29 mouse cellular contexts compared by ENCODE assay signal in the genomic region with DNA sequence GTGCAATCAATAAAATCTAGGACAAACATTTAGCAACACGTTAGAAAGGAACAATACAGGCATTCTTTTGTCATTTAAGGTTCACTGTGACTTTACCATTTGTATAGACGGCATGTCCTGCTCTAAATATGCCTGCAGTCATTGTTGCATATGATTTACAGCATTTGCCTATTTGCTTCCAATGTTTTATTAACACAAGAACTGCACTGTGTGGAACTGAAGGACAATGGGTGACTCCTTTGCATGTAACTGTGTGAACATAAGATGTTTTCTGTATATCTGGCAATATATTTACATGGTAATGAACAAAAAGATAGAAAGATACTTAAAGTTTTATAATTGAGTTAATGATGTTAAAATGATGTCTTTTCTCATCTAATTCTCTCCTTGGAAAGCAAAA. TPM values are rescaled to one million over a fixed set of nuclear protein-coding genes. Genes with fewer than 3 reads are reported as not detected.
"Had no signal": no experiment of that assay in that cellular context is flagged by ENCODE, and none has a peak within 500 bp of the region (broad histone marks: within the 10 kb centered on the region; RNA-seq: fewer than 3 reads in every experiment).

No protein-coding gene starts in this region.

- H3K27ac ChIP-seq: embryonic facial prominence, embryonic 10.5 days; embryonic facial prominence, embryonic 12.5 days; embryonic facial prominence, embryonic 13.5 days; embryonic facial prominence, embryonic 15.5 days; forebrain, embryonic 10.5 days; forebrain, embryonic 12.5 days; forebrain, embryonic 13.5 days; forebrain, embryonic 15.5 days; gastrocnemius, adult 2 months; heart, adult 2 months had no signal

- H3K4me2 ChIP-seq: embryonic facial prominence, embryonic 12.5 days; embryonic facial prominence, embryonic 13.5 days; embryonic facial prominence, embryonic 15.5 days; forebrain, embryonic 12.5 days; forebrain, embryonic 13.5 days; forebrain, embryonic 15.5 days had no signal

- DNase-seq: cerebellum, adult 18-20 months; cerebellum, adult 2 months; cerebellum, adult 8-10 months; cerebellum, adult 9-10 months; cerebellum, adult 9-11 months; cerebellum, postnatal 10 days; cerebellum, postnatal 14 days; cerebellum, postnatal 25 days; cerebellum, postnatal 36 days; forebrain, postnatal 0 days; gastrocnemius, adult 2 months; gastrocnemius, postnatal 10 days; gastrocnemius, postnatal 14 days; gastrocnemius, postnatal 25 days; gastrocnemius, postnatal 36 days; heart, adult 11 months; heart, adult 18-20 months; heart, adult 2 months had no signal

- H3K27me3 ChIP-seq: embryonic facial prominence, embryonic 12.5 days; embryonic facial prominence, embryonic 13.5 days; embryonic facial prominence, embryonic 15.5 days; forebrain, embryonic 12.5 days; forebrain, embryonic 13.5 days; forebrain, embryonic 15.5 days had no signal

- H3K36me3 ChIP-seq: embryonic facial prominence, embryonic 10.5 days; embryonic facial prominence, embryonic 12.5 days; embryonic facial prominence, embryonic 13.5 days; embryonic facial prominence, embryonic 15.5 days; forebrain, embryonic 10.5 days; forebrain, embryonic 12.5 days; forebrain, embryonic 15.5 days had no signal

- H3K4me3 ChIP-seq: embryonic facial prominence, embryonic 10.5 days; embryonic facial prominence, embryonic 12.5 days; embryonic facial prominence, embryonic 13.5 days; embryonic facial prominence, embryonic 15.5 days; erythroblast, embryonic 14.5 days; forebrain, embryonic 10.5 days; forebrain, embryonic 12.5 days; forebrain, embryonic 13.5 days; forebrain, embryonic 15.5 days; gastrocnemius, adult 2 months; heart, adult 2 months had no signal

- ATAC-seq: forebrain, embryonic 13.5 days; forebrain, embryonic 14.5 days; forebrain, embryonic 15.5 days; forebrain, embryonic 16.5 days; forebrain, postnatal 0 days had no signal

- H3K9ac ChIP-seq: embryonic facial prominence, embryonic 12.5 days; embryonic facial prominence, embryonic 13.5 days; embryonic facial prominence, embryonic 15.5 days; forebrain, embryonic 12.5 days; forebrain, embryonic 13.5 days; forebrain, embryonic 15.5 days; forebrain, postnatal 0 days had no signal

- H3K9me3 ChIP-seq: embryonic facial prominence, embryonic 10.5 days; embryonic facial prominence, embryonic 12.5 days; embryonic facial prominence, embryonic 13.5 days; embryonic facial prominence, embryonic 15.5 days; forebrain, embryonic 10.5 days; forebrain, embryonic 12.5 days; forebrain, embryonic 13.5 days; forebrain, embryonic 15.5 days had no signal

- H3K4me1 ChIP-seq: embryonic facial prominence, embryonic 12.5 days; embryonic facial prominence, embryonic 13.5 days; embryonic facial prominence, embryonic 15.5 days; forebrain, embryonic 10.5 days; forebrain, embryonic 12.5 days; forebrain, embryonic 13.5 days; forebrain, embryonic 15.5 days had no signal

RNA-seq across cellular contexts. Expression of a gene that starts 57.1 kb away (rescaled TPM):
- polyA plus RNA-seq: erythroblast, embryonic 14.5 days had no signal
